Mouse (Mus musculus): Measurements from ENCODE around the gene Btbd35f4. TPM values are rescaled to one million over a fixed set of nuclear protein-coding genes. Genes with fewer than 3 reads are reported as not detected.
"Not testable (repeated sequence)": the region's sequence is repeated elsewhere in the genome, so short reads cannot be mapped to it uniquely, and the experiment has no call there.

Btbd35f4 gene
- not detected in 2 replicates for polyA plus RNA-seq (2015; fragmentation: Nextera tagmentation; extraction: Ambion mirVana)

GRCm38 (mm10) chrX:4800196-4800595 is at the start of gene Btbd35f4:
TSS of gene Btbd35f4 (plus strand) at chrX:4800496.
- not testable (repeated sequence) for H3K27me3 ChIP-seq (ENCODE audit: insufficient read depth, low read length); ATAC-seq (ENCODE audit: low FRiP score, low TSS enrichment); H3K4me3 ChIP-seq (ENCODE audit: low read length); H3K9me3 ChIP-seq (ENCODE audit: low read length); H3K27ac ChIP-seq (ENCODE audit: low read length); H3K36me3 ChIP-seq (ENCODE audit: insufficient read depth, low read length); H3K4me1 ChIP-seq (ENCODE audit: insufficient read depth, low read length); H3K4me2 ChIP-seq (replicated peaks; ENCODE audit: low read depth, low read length); H3K9ac ChIP-seq (replicated peaks; ENCODE audit: low read length)
- no CpG with 5 or more reads among the region's 4 CpGs for WGBS

- H3K4me1 ChIP-seq (ENCODE audit: insufficient read depth, low read length); H3K4me2 ChIP-seq (replicated peaks; ENCODE audit: low read depth, low read length); H3K27ac ChIP-seq (ENCODE audit: low read length); H3K27me3 ChIP-seq (ENCODE audit: insufficient read depth, low read length); H3K4me3 ChIP-seq (ENCODE audit: low read length); H3K9me3 ChIP-seq (ENCODE audit: low read length); ATAC-seq (ENCODE audit: low FRiP score, low TSS enrichment); H3K36me3 ChIP-seq (ENCODE audit: insufficient read depth, low read length); H3K9ac ChIP-seq (replicated peaks; ENCODE audit: low read length): not testable (repeated sequence)
- WGBS = no CpG with 5 or more reads among the region's 1 CpGs
Observed at GRCm38 (mm10) chrX:4840016-4840415, 39.7 kb downstream of the Btbd35f4 start.

Other genes with a start within 250 kb of the Btbd35f4 start
- not detected in 2 replicates for gene Btbd35f27, start 151.6 kb downstream of the Btbd35f4 start, polyA plus RNA-seq (2015; fragmentation: Nextera tagmentation; extraction: Ambion mirVana)

Measured in kidney, embryonic 16.5 days (tissue).